Mouse (Mus musculus): ENCODE data around the gene 4931422A03Rik. TPM values are rescaled to one million over a fixed set of nuclear protein-coding genes. Genes with fewer than 3 reads are reported as not detected.

The 4931422A03Rik gene
- polyA plus RNA-seq, 1 experiment from 2014 or later = 3.7 TPM

DNA sequence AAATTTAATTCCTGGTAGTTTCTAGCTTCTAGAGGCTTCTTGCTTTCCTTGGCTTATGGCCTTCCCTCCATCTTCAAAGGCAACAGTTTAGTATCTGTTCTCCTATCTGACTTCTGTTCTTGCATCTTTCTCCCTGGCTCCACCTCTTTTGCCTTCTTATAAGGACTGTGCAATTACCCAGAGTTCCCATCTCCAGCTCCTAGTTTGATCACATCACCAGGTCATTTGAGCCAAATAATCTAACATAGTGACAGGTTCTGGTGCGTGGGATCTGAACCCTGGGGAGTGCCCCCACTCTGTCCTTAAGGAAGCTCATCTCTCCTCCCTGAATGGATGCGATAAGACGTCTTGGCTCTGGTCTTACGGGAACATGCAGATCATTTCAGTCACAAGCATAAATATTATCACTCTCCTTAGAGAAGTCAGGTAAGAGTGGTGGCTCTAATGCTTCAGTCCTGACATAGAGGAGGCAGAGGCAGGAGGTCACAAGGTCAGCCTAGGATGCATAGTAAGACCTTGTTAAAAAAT lies 101.5 kb downstream of the 4931422A03Rik start:
- ATAC-seq (ENCODE audit: insufficient number of reproducible peaks, insufficient read depth, low FRiP score, low read depth) = no peak
- Histone ChIP-seq H3K4me2 (replicated peaks; ENCODE audit: low read depth, low read length) (no peak overlapping the region), H3K9ac (replicated peaks; ENCODE audit: low read depth, low read length) (no peak overlapping the region), H3K36me3 (ENCODE audit: control insufficient read depth, insufficient read depth, low read length) (no peaks in the 10 kb centered on the region), H3K27me3 (ENCODE audit: control insufficient read depth, insufficient read depth, low read length) (no peaks in the 10 kb centered on the region), H3K9me3 (ENCODE audit: control insufficient read depth, low read depth, low read length) (no peaks in the 10 kb centered on the region), H3K4me1 (ENCODE audit: control insufficient read depth, insufficient read depth, low read length) (no peaks in the 10 kb centered on the region), H3K27ac (ENCODE audit: low read length) (no peak overlapping the region), H3K4me3 (ENCODE audit: low read depth, low read length) (no peak overlapping the region)
- WGBS = 84% methylated on average over 4 of the region's 4 CpGs

DNA sequence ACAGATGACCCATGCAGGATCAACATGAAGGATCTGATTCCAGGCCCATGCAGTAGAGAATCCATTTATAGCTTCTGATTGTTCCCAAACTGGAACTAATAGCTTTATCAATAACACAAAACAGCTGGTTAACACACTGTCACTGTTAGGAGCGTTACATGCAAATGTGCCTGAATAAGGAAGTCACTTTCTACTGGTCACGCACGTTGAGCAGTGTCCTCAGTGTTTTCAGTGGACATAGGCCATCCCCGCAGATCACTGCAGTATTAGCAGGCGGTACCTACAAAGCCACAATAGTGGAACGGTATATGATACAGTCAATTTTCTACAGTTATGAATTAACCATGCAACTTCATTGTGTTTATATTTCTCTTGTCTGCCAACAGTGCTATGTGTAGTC lies 108.7 kb downstream of the 4931422A03Rik start:
- 90% methylated on average over 6 of the region's 6 CpGs for WGBS
- no peak for ATAC-seq (ENCODE audit: insufficient number of reproducible peaks, insufficient read depth, low FRiP score, low read depth)
- no peak overlapping the region for H3K27ac ChIP-seq (ENCODE audit: low read length)
- no peaks in the 10 kb centered on the region for H3K9me3 ChIP-seq (ENCODE audit: control insufficient read depth, low read depth, low read length)
- H3K4me3 ChIP-seq (ENCODE audit: low read depth, low read length) = no peak overlapping the region
- no peaks in the 10 kb centered on the region for H3K36me3 ChIP-seq (ENCODE audit: control insufficient read depth, insufficient read depth, low read length)
- H3K27me3 ChIP-seq (ENCODE audit: control insufficient read depth, insufficient read depth, low read length) = no peaks in the 10 kb centered on the region
- H3K4me1 ChIP-seq (ENCODE audit: control insufficient read depth, insufficient read depth, low read length) = no peaks in the 10 kb centered on the region
- no peak overlapping the region for H3K4me2 ChIP-seq (replicated peaks; ENCODE audit: low read depth, low read length)
- no peak overlapping the region for H3K9ac ChIP-seq (replicated peaks; ENCODE audit: low read depth, low read length)

DNA sequence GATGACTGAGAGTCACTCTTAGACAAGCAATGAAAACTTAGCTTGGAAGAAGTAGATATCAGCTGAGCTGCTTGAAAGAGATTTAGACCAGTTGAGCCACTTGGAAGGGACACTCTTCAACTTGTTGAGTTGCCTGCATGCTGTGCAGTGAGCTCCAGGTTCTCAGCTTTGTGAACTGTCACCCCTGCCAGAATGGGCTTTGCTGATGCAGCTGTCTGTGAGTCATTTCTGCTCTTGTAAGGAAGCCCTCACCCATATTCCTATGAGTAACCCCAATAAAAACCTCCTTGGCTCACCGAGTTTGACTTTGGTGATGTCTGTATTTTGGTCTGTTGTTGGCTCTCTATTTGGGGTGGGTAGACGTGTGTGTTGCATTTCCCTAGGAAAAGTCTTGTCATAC lies 109.8 kb downstream of the 4931422A03Rik start:
- H3K4me1 ChIP-seq (ENCODE audit: control insufficient read depth, insufficient read depth, low read length) = no peaks in the 10 kb centered on the region
- H3K9ac ChIP-seq (replicated peaks; ENCODE audit: low read depth, low read length) = no peak overlapping the region
- WGBS = 79% methylated on average over 2 of the region's 2 CpGs

DNA sequence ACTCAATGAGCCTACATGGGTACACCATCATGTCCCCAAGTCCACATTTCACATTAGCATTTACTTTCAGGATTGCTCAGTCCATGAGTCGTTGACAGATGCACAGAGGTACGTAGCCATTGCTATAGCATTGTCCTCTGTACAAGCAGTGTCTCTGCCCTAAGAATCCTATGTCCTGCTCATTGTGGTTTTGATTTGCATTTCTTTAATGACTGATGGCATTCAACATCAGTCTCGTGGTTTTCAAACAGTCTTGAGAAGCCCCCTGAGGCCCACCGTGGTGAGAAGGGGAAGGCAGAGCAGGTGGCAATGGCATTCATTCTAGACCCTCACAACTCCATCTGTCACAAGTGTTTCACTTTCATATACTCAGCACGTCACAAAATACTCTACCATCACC lies 110.8 kb downstream of the 4931422A03Rik start:
- WGBS = 77% methylated on average over 5 of the region's 5 CpGs
- Histone ChIP-seq H3K36me3 (ENCODE audit: control insufficient read depth, insufficient read depth, low read length) (no peaks in the 10 kb centered on the region), H3K4me1 (ENCODE audit: control insufficient read depth, insufficient read depth, low read length) (no peaks in the 10 kb centered on the region)

More for the DNA sequence above, 109.8 kb downstream of the 4931422A03Rik start:
- H3K27ac ChIP-seq (ENCODE audit: low read length) = no peak overlapping the region
- H3K4me2 ChIP-seq (replicated peaks; ENCODE audit: low read depth, low read length) = no peak overlapping the region
- H3K27me3 ChIP-seq (ENCODE audit: control insufficient read depth, insufficient read depth, low read length) = no peaks in the 10 kb centered on the region
- no peaks in the 10 kb centered on the region for H3K9me3 ChIP-seq (ENCODE audit: control insufficient read depth, low read depth, low read length)
- no peak overlapping the region for H3K4me3 ChIP-seq (ENCODE audit: low read depth, low read length)
- no peak for ATAC-seq (ENCODE audit: insufficient number of reproducible peaks, insufficient read depth, low FRiP score, low read depth)
- H3K36me3 ChIP-seq (ENCODE audit: control insufficient read depth, insufficient read depth, low read length) = no peaks in the 10 kb centered on the region

More for the DNA sequence above, 110.8 kb downstream of the 4931422A03Rik start:
- no peak for ATAC-seq (ENCODE audit: insufficient number of reproducible peaks, insufficient read depth, low FRiP score, low read depth)
- Histone ChIP-seq H3K27me3 (ENCODE audit: control insufficient read depth, insufficient read depth, low read length) (no peaks in the 10 kb centered on the region), H3K27ac (ENCODE audit: low read length) (no peak overlapping the region), H3K4me2 (replicated peaks; ENCODE audit: low read depth, low read length) (no peak overlapping the region), H3K9ac (replicated peaks; ENCODE audit: low read depth, low read length) (no peak overlapping the region), H3K4me3 (ENCODE audit: low read depth, low read length) (no peak overlapping the region), H3K9me3 (ENCODE audit: control insufficient read depth, low read depth, low read length) (no peaks in the 10 kb centered on the region)

Other genes starting within 250 kb of the 4931422A03Rik start
- gene Caprin1, start 230.7 kb downstream of the 4931422A03Rik start, polyA plus RNA-seq (2014; fragmentation: Nextera tagmentation; extraction: Ambion mirVana) = 355 and 358 TPM in 2 replicates
- gene Lmo2, start 70.4 kb downstream of the 4931422A03Rik start, polyA plus RNA-seq (2014; fragmentation: Nextera tagmentation; extraction: Ambion mirVana) = 14.8 and 15.0 TPM in 2 replicates
- 60.1 and 63.2 TPM in 2 replicates for gene Fbxo3, start 640 bp downstream of the 4931422A03Rik start, polyA plus RNA-seq (2014; fragmentation: Nextera tagmentation; extraction: Ambion mirVana)
- not detected in 2 replicates for gene Gm10912, start 37.5 kb upstream of the 4931422A03Rik start, polyA plus RNA-seq (2014; fragmentation: Nextera tagmentation; extraction: Ambion mirVana)
- not detected in 2 replicates for gene Gm10799, start 40.2 kb upstream of the 4931422A03Rik start, polyA plus RNA-seq (2014; fragmentation: Nextera tagmentation; extraction: Ambion mirVana)
- gene Cd59b, start 41.5 kb upstream of the 4931422A03Rik start, polyA plus RNA-seq (2014; fragmentation: Nextera tagmentation; extraction: Ambion mirVana) = 5.8 and 6.7 TPM in 2 replicates
- 32.6 and 34.0 TPM in 2 replicates for gene Cd59a, start 67.4 kb upstream of the 4931422A03Rik start, polyA plus RNA-seq (2014; fragmentation: Nextera tagmentation; extraction: Ambion mirVana)
- not detected in 2 replicates for gene A930018P22Rik, start 94.4 kb upstream of the 4931422A03Rik start, polyA plus RNA-seq (2014; fragmentation: Nextera tagmentation; extraction: Ambion mirVana)